Mouse (Mus musculus) activated CD4-positive, CD25-positive, alpha-beta regulatory T cell (primary cell): Measurements from ENCODE around the gene Egfl8. TPM values are rescaled to one million over a fixed set of nuclear protein-coding genes. Genes with fewer than 3 reads are reported as not detected.

ENCODE experiments used
- polyA plus RNA-seq, 2 experiments: library from polyadenylated mRNA; unstranded; fragments of 100-300 nt; shearing (Covaris generic); gene quantifications; one replicate each; pipeline ENCODE4 v1.2.1; 2017

Gene Egfl8
- 1 to 10 TPM in 1 of 2 experiments, under 1 TPM in 1; 0.29 to 2.0 TPM for polyA plus RNA-seq

GRCm38 (mm10) chr17:34615871-34616270, at the start of gene Egfl8:
Gene Egfl8, minus strand, starts transcription at chr17:34615971.

GRCm38 (mm10) chr17:34646906-34647787, 31.4 kb upstream of the Egfl8 start, which contains the start of gene Atf6b:
Gene Atf6b, plus strand, starts transcription at chr17:34647146.

GRCm38 (mm10) chr17:34644608-34645007, 28.8 kb upstream of the Egfl8 start, which contains the start of gene Fkbpl:
Gene Fkbpl, plus strand, starts transcription at chr17:34644764.

GRCm38 (mm10) chr17:34629221-34629751, 13.5 kb upstream of the Egfl8 start, which contains the start of gene Prrt1:
Gene Prrt1, plus strand, starts transcription at chr17:34629533.

GRCm38 (mm10) chr17:34627943-34628643, 12.3 kb upstream of the Egfl8 start, which contains the start of gene Ppt2:
Gene Ppt2, minus strand, starts transcription at chr17:34628510.

GRCm38 (mm10) chr17:34604061-34604508, 11.7 kb downstream of the Egfl8 start, which contains the start of gene Agpat1:
Gene Agpat1, plus strand, starts transcription at chr17:34604262.

GRCm38 (mm10) chr17:34603375-34604060, 12.3 kb downstream of the Egfl8 start, which contains the start of gene Rnf5:
Gene Rnf5, minus strand, starts transcription at chr17:34603690.

GRCm38 (mm10) chr17:34597566-34598095, 18.1 kb downstream of the Egfl8 start, which contains the start of gene Ager:
Gene Ager, plus strand, starts transcription at chr17:34597862.

GRCm38 (mm10) chr17:34591029-34591993, 24.5 kb downstream of the Egfl8 start, which contains the start of gene Pbx2:
Gene Pbx2, plus strand, starts transcription at chr17:34591266.

GRCm38 (mm10) chr17:34589681-34590101, 26.1 kb downstream of the Egfl8 start, which contains the start of gene Gpsm3:
Gene Gpsm3, plus strand, starts transcription at chr17:34589806.

GRCm38 (mm10) chr17:34564003-34564421, 51.8 kb downstream of the Egfl8 start, which contains the start of gene Notch4:
Gene Notch4, plus strand, starts transcription at chr17:34564268.

Other genes with a start within 250 kb of the Egfl8 start
- not detected for gene Btnl1, start 238.8 kb downstream of the Egfl8 start, polyA plus RNA-seq
- gene BC051142, start 217.2 kb downstream of the Egfl8 start, polyA plus RNA-seq: under 1 TPM in 1 of 2 experiments, not detected in 1; 0.29 TPM
- under 1 TPM; 0.52 to 0.63 TPM for gene Btnl4, start 138.7 kb downstream of the Egfl8 start, polyA plus RNA-seq
- 1 to 10 TPM in 1 of 2 experiments, not detected in 1; 1.0 TPM for gene Btnl6, start 98.6 kb downstream of the Egfl8 start, polyA plus RNA-seq
- 1 to 10 TPM in 1 of 2 experiments, under 1 TPM in 1; 0.19 to 1.1 TPM for gene Notch4, start 51.7 kb downstream of the Egfl8 start, polyA plus RNA-seq
- gene Gpsm3, start 26.2 kb downstream of the Egfl8 start, polyA plus RNA-seq: 100 to 1,000 TPM; 254 to 344 TPM
- gene Pbx2, start 24.7 kb downstream of the Egfl8 start, polyA plus RNA-seq: 10 to 100 TPM; 16.3 to 23.4 TPM
- 1 to 10 TPM; 1.6 to 2.9 TPM for gene Ager, start 18.1 kb downstream of the Egfl8 start, polyA plus RNA-seq
- gene Rnf5, start 12.3 kb downstream of the Egfl8 start, polyA plus RNA-seq: 10 to 100 TPM; 80.3 to 84.2 TPM
- gene Agpat1, start 11.7 kb downstream of the Egfl8 start, polyA plus RNA-seq: 10 to 100 TPM; 17.4 to 28.1 TPM
- 10 to 100 TPM; 16.0 to 19.4 TPM for gene Ppt2, start 12.5 kb upstream of the Egfl8 start, polyA plus RNA-seq
- gene Prrt1, start 13.6 kb upstream of the Egfl8 start, polyA plus RNA-seq: 1 to 10 TPM; 1.4 to 1.6 TPM
- 1 to 10 TPM; 3.3 to 6.0 TPM for gene Fkbpl, start 28.8 kb upstream of the Egfl8 start, polyA plus RNA-seq
- 10 to 100 TPM; 46.6 to 60.7 TPM for gene Atf6b, start 31.2 kb upstream of the Egfl8 start, polyA plus RNA-seq
- under 1 TPM in 1 of 2 experiments, not detected in 1; 0.07 TPM for gene Tnxb, start 54.6 kb upstream of the Egfl8 start, polyA plus RNA-seq
- 1 to 10 TPM in 1 of 2 experiments, not detected in 1; 3.0 TPM for gene C4b, start 127.9 kb upstream of the Egfl8 start, polyA plus RNA-seq
- not detected for gene Cyp21a1, start 188.6 kb upstream of the Egfl8 start, polyA plus RNA-seq
- 10 to 100 TPM; 37.4 to 47.4 TPM for gene Stk19, start 221.0 kb upstream of the Egfl8 start, polyA plus RNA-seq
- 10 to 100 TPM; 47.0 to 49.6 TPM for gene Dxo, start 221.0 kb upstream of the Egfl8 start, polyA plus RNA-seq
- gene Skiv2l, start 234.2 kb upstream of the Egfl8 start, polyA plus RNA-seq: 100 to 1,000 TPM in 1 of 2 experiments, 10 to 100 TPM in 1; 81.8 to 107 TPM
- 10 to 100 TPM; 37.9 to 46.0 TPM for gene Nelfe, start 234.4 kb upstream of the Egfl8 start, polyA plus RNA-seq
- 1 to 10 TPM; 1.8 to 8.9 TPM for gene Cfb, start 246.5 kb upstream of the Egfl8 start, polyA plus RNA-seq